8 mouse cellular contexts compared by ENCODE assay signal in the genomic region with DNA sequence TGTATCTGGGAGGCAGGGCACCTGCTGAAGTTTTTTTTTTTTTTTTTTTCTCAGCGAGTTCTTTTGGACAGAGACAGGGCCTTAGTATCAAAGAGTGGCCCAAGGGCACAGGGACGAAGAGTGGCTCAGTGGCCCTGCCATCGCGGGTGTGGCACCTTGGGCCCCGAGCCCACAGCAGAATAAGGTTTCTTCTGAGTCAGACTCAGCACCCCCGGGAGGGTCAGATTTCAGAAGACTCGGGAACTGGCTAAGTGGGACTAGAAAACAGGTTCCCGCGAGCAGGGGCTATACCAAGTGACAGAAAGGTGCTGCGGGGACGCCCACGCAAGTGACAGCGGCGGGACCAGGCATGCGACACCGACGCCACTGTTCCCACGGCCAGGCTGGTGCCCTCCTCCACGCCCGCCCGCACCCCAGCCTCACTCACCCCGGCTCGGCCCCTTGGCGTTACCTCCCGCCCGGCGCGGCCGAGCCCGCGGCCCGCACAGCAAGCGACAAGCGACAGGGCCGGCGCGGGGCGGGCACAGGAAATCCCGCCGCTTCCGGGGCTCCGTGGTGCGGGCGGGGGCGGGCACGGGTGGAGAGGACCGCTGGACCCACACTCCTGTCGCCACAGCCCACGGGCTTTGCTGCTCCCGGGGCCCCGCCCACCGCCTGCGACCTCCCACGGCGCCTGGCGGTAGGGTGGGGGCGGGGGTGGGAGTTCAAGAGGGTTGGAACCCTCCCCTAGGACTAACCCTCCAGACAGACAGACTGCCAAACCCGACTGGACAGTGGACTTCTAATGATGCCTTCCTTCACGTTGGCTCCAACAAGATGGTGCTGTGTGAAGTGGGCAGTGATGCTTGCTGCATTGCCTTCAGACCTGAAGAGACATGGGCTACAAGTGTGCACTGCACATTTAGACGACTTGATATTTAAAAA. TPM values are rescaled to one million over a fixed set of nuclear protein-coding genes. Genes with fewer than 3 reads are reported as not detected.
DNase-seq lines count a peak whose midpoint lies in the region; ATAC-seq lines count a peak whose summit lies in the region.

A gene (minus strand): TSS at position 534 of the 924 bp plus-strand sequence.

- no peaks in the 10 kb centered on the region for H3K36me3 ChIP-seq in forebrain, embryonic 16.5 days (ENCODE audit: control insufficient read depth, insufficient read depth)
- H3K36me3 ChIP-seq in hindbrain, embryonic 10.5 days = no peaks in the 10 kb centered on the region

- peak within 1 kb of the TSS; percentile 72 for H3K4me3 ChIP-seq in forebrain, embryonic 16.5 days (replicated peaks; ENCODE audit: low read length)
- H3K4me3 ChIP-seq in hindbrain, embryonic 10.5 days = peak within 1 kb of the TSS; percentile 78

- WGBS in forebrain, embryonic 16.5 days = 1% methylated on average over 46 of the region's 60 CpGs
- 3% methylated on average over 60 of the region's 60 CpGs for WGBS in hindbrain, embryonic 10.5 days

- peak within 1 kb of the TSS; percentile 84 for H3K4me2 ChIP-seq in forebrain, embryonic 16.5 days (ENCODE audit: low read length)

- H3K9ac ChIP-seq in forebrain, embryonic 16.5 days (replicated peaks; ENCODE audit: low read depth, low read length) = peak within 1 kb of the TSS; percentile 83

- peak; percentile 72 for ATAC-seq in forebrain, embryonic 16.5 days

- DNase-seq in adrenal gland, adult (ENCODE audit: inconsistent age in 2 of 2, low spot score in 1 of 2) = peak; percentile 64 to 85
- DNase-seq in cerebellum, adult 11 months = peak; percentile 48
- DNase-seq in hindbrain, embryonic 10.5 days (ENCODE audit: low spot score) = peak; percentile 41
- peak; percentile 38 to 51 for DNase-seq in layer of hippocampus, postnatal 25 days (ENCODE audit: extremely low spot score in 1 of 2, low spot score in 1 of 2)
- peak; percentile 23 for DNase-seq in lung, postnatal 25 days (ENCODE audit: low spot score)
- DNase-seq in skeletal muscle tissue, adult 2 months (ENCODE audit: low read depth, low spot score) = peak; percentile 56
- no peak for DNase-seq in thymus, postnatal 10 days (ENCODE audit: low spot score in 2 of 2)

- no peaks in the 10 kb centered on the region for H3K9me3 ChIP-seq in forebrain, embryonic 16.5 days (ENCODE audit: control insufficient read depth, low read length)
- H3K9me3 ChIP-seq in hindbrain, embryonic 10.5 days = no peaks in the 10 kb centered on the region

- H3K27me3 ChIP-seq in forebrain, embryonic 16.5 days (replicated peaks; ENCODE audit: control insufficient read depth, insufficient read depth, low read length) = no peaks in the 10 kb centered on the region
- peaks cover 20% of the 10 kb centered on the region for H3K27me3 ChIP-seq in hindbrain, embryonic 10.5 days (ENCODE audit: insufficient read depth, poor library complexity, severe bottlenecking)

- no peak within 1 kb of the TSS for H3K27ac ChIP-seq in forebrain, embryonic 16.5 days (ENCODE audit: low read length)
- peak within 1 kb of the TSS; percentile 87 for H3K27ac ChIP-seq in hindbrain, embryonic 10.5 days

- H3K4me1 ChIP-seq in forebrain, embryonic 16.5 days (replicated peaks; ENCODE audit: control insufficient read depth, insufficient read depth, low read length) = no peaks in the 10 kb centered on the region; the same call in 1 of the 2 replicates
- peaks cover 8% of the 10 kb centered on the region for H3K4me1 ChIP-seq in hindbrain, embryonic 10.5 days (replicated peaks)

RNA-seq across cellular contexts. Expression of the gene that starts here (rescaled TPM):
- 3.9 and 5.7 TPM in 2 replicates for polyA plus RNA-seq in forebrain, embryonic 16.5 days (2015; fragmentation: Nextera tagmentation; extraction: Ambion mirVana)
- polyA plus RNA-seq in hindbrain, embryonic 10.5 days (2016; fragmentation: Nextera tagmentation; extraction: Ambion mirVana) = 0.66 and 1.3 TPM in 2 replicates
- total RNA-seq in layer of hippocampus, postnatal 25 days (2021) = 1 to 10 TPM; 5.9 to 6.8 TPM

Comparison
In these comparisons a context has a peak if more than half of its experiments do, and no peak if none do; other contexts are left out.
1. DNase-seq: peak in adrenal gland, adult (2 of 2), cerebellum, adult 11 months (single experiment), hindbrain, embryonic 10.5 days (single experiment), layer of hippocampus, postnatal 25 days (2 of 2), lung, postnatal 25 days (single experiment) and skeletal muscle tissue, adult 2 months (single experiment); none in thymus, postnatal 10 days (0 of 2).